In the genomic region with DNA sequence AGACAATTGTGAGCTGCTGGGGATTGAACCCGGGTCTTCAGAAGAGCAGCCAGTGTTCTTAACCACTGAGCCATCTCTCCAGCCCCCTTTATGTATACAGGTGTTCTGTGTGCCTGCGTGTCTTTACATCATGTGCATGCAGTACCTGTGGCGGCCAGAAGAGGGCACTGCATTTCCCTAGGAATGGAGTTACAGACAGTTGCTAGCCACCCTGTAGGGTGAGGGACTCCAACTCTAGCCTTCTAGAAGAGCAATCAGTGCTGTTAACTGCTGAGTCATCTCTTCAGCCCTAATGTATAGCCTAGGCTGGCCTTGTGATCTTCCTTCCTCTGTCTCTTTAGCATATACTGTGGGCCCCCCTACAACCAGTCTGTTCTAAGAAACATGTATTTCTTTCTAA, we compare ENCODE assay signal across 8 mouse cellular contexts. TPM values are rescaled to one million over a fixed set of nuclear protein-coding genes. Genes with fewer than 3 reads are reported as not detected.
DNase-seq lines count a peak whose midpoint lies in the region; ATAC-seq and TF ChIP-seq lines count a peak whose summit lies in the region.

No protein-coding gene starts in this region.

- H3K27me3 ChIP-seq in forebrain, postnatal 0 days (ENCODE audit: insufficient read depth, low read length), result no peaks in the 10 kb centered on the region
- H3K27me3 ChIP-seq in forebrain, embryonic 15.5 days, result no peaks in the 10 kb centered on the region

- H3K36me3 ChIP-seq in forebrain, postnatal 0 days (ENCODE audit: insufficient read depth), result no peaks in the 10 kb centered on the region
- no peaks in the 10 kb centered on the region for H3K36me3 ChIP-seq in forebrain, embryonic 15.5 days

- peak; percentile 64 for TF ChIP-seq CTCF in forebrain, postnatal 0 days (IDR thresholded peaks at IDR 0.05; ENCODE audit: low read depth)

- DNase-seq in forebrain, postnatal 0 days, result no peak
- peak; percentile 47 for DNase-seq in right cerebral cortex, postnatal 14 days
- no peak for DNase-seq in right cerebral cortex, postnatal 10 days (ENCODE audit: low spot score in 2 of 2)
- peak; percentile 61 for DNase-seq in liver
- DNase-seq in spleen, postnatal 14 days (ENCODE audit: low spot score in 2 of 2), result peak; percentile 34 to 69
- DNase-seq in adipocyte (ENCODE audit: low spot score), result no peak
- DNase-seq in heart, adult 8-10 months (ENCODE audit: low spot score), result no peak

- H3K4me1 ChIP-seq in forebrain, postnatal 0 days (ENCODE audit: insufficient read depth), result no peaks in the 10 kb centered on the region
- H3K4me1 ChIP-seq in forebrain, embryonic 15.5 days, result no peaks in the 10 kb centered on the region

- ATAC-seq in forebrain, postnatal 0 days, result no peak
- ATAC-seq in forebrain, embryonic 15.5 days (replicated peaks), result no peak

- WGBS in forebrain, postnatal 0 days, result 57% methylated on average over 3 of the region's 3 CpGs
- 61% methylated on average over 3 of the region's 3 CpGs for WGBS in forebrain, embryonic 15.5 days

- no peak overlapping the region for H3K27ac ChIP-seq in forebrain, postnatal 0 days (ENCODE audit: low read depth, low read length)
- no peak overlapping the region for H3K27ac ChIP-seq in forebrain, embryonic 15.5 days (replicated peaks)

- no peak overlapping the region for H3K4me2 ChIP-seq in forebrain, postnatal 0 days (ENCODE audit: low read depth)
- no peak overlapping the region for H3K4me2 ChIP-seq in forebrain, embryonic 15.5 days (replicated peaks)

- no peaks in the 10 kb centered on the region for H3K9me3 ChIP-seq in forebrain, postnatal 0 days (ENCODE audit: low read length)
- no peaks in the 10 kb centered on the region for H3K9me3 ChIP-seq in forebrain, embryonic 15.5 days

- no peak overlapping the region for H3K9ac ChIP-seq in forebrain, postnatal 0 days
- H3K9ac ChIP-seq in forebrain, embryonic 15.5 days (replicated peaks), result no peak overlapping the region

- H3K4me3 ChIP-seq in forebrain, postnatal 0 days (ENCODE audit: low read depth, low read length), result no peak overlapping the region
- H3K4me3 ChIP-seq in forebrain, embryonic 15.5 days, result no peak overlapping the region

RNA-seq across cellular contexts. Expression of a gene that starts 36.9 kb away (rescaled TPM):
- under 0.01 and 0.05 TPM in 2 replicates for total RNA-seq in forebrain, postnatal 0 days (2014; rRNA removed)
- polyA plus RNA-seq in forebrain, postnatal 0 days (2015; fragmentation: Nextera tagmentation; extraction: Ambion mirVana), result 0.17 TPM in 1 of 2 replicates, not detected in the other
- polyA plus RNA-seq in forebrain, embryonic 15.5 days (2015; fragmentation: Nextera tagmentation; extraction: Ambion mirVana), result 0.01 and 0.18 TPM in 2 replicates
- under 1 TPM; 0.03 TPM for total RNA-seq in heart, adult 8-10 months (2022)

RNA-seq across cellular contexts. Expression of a gene that starts 40.8 kb away (rescaled TPM):
- 1.2 and 1.9 TPM in 2 replicates for total RNA-seq in forebrain, postnatal 0 days (2014; rRNA removed)
- polyA plus RNA-seq in forebrain, postnatal 0 days (2015; fragmentation: Nextera tagmentation; extraction: Ambion mirVana), result 0.47 and 0.71 TPM in 2 replicates
- polyA plus RNA-seq in forebrain, embryonic 15.5 days (2015; fragmentation: Nextera tagmentation; extraction: Ambion mirVana), result 0.60 and 0.61 TPM in 2 replicates
- total RNA-seq in heart, adult 8-10 months (2022), result 1 to 10 TPM; 2.2 to 4.1 (median 2.9) TPM

Comparison
In these comparisons a context has a peak if more than half of its experiments do, and no peak if none do; other contexts are left out.
1. DNase-seq: peak in right cerebral cortex, postnatal 14 days (single experiment), liver (single experiment) and spleen, postnatal 14 days (2 of 2); none in forebrain, postnatal 0 days (single experiment), right cerebral cortex, postnatal 10 days (0 of 2), adipocyte (single experiment) and heart, adult 8-10 months (single experiment).